Mouse (Mus musculus) left cerebral cortex, postnatal 36 days (tissue): ENCODE measurements around the gene Tex48. TPM values are rescaled to one million over a fixed set of nuclear protein-coding genes. Genes with fewer than 3 reads are reported as not detected.

Experiments used
- DNase-seq, 2 experiments: peaks; one replicate each; pipeline ENCODE4 v3.0.0; 2021 to 2022; ENCODE audit warnings: low spot score in 2 of 2, mixed read lengths in 1 of 2
- intact Hi-C: fragments of 180-260 bp; cut with DNase I; formaldehyde crosslinking; loops from one replicate; pipeline ENCODE4 v1.15.1; 2025
- total RNA-seq, 2 experiments: library from RNA; stranded (reverse); gene quantifications; 2 replicates each; pipeline ENCODE4 v1.2.3; 2021

The Tex48 gene
- total RNA-seq: not detected

DNA sequence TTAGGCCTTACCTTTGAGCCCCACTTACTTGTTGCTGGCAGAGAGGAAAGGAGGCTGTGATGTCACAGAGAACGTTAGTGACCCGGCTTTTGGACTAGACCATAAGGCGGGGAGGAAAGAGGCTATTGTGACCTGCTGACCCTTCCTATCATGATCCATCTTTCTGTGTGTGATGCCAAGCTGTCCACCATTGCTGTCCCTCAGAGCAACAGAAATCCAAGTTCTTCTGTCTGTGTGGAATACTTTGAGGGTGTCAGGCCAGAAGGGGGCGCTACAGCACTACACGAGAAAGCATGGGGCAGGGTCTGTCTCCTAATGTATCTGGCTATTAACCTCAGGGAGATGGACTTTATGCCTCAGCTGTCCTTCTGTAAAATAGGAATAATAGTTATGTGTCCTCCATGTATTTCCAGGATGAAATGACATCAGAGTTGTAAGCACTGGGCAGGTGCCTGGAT lies at the start of gene Tex48:
Tex48 (minus strand) TSS at position 51 of the 458 bp plus-strand sequence.
- DNase-seq: no peak
- intact Hi-C loops: no loop called here

DNA sequence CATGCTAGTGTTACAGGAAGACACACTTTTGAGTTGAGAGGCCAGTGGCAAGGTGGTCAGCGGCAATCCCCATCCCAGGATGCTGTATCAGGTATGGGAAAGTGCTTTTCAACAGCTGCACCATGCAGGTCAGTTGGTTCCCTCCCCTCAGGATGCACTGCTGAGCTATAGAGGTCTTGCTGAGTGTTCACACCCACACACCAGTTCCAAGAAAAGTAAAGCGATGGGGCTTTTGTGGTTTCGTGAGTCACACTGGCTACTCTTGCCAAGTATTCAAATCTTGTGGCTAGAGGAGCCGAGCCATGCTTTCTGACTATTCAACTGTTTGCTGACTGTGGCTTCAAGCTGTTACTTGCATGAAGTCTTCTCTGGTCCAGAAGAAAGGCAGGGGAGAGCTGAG lies 46.0 kb upstream of the Tex48 start:
- intact Hi-C loops: no loop called here
- peak; percentile 48 to 63 for DNase-seq

DNA sequence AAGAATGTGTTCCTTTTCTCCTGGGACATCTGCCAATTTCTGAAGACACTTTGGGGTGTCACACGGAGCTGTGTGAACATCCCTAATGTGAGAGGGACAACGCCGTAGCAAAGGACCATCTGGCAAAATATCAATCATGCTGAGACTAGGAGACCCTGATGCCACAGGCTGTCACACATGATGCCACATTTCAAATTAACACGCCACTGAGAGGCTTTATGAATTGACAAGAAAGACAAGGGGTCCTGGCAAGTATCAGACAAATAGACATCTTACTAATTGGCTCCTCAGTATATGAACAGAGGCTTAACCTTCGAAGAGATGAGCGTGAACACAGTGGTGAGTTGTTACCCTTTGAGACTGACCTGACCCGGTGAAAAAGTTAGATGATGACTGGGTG lies 43.5 kb upstream of the Tex48 start:
- intact Hi-C loops: no loop called here
- DNase-seq: no peak

DNA sequence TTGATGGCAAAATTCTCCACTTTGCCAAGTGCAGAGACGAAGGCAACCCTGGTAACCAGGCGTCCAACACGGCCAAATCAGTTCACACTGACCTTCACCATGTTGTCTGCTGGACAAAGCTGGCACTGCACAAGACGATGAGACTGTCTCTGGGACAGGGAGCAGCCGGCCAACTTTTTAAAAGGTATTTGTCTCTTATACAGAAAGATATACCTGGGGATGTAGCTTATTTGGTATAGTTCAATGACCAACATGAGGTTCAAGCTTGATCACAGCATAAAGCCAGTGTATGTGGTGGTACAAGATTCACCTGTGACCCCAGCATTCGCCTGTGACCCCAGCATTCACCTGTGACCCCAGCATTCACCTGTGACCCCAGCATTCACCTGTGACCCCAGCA lies 41.1 kb upstream of the Tex48 start, which contains the start of gene Gm11214:
Gm11214 (minus strand) TSS at position 101 of the 400 bp plus-strand sequence.
- intact Hi-C loops: no loop called here
- DNase-seq: no peak

DNA sequence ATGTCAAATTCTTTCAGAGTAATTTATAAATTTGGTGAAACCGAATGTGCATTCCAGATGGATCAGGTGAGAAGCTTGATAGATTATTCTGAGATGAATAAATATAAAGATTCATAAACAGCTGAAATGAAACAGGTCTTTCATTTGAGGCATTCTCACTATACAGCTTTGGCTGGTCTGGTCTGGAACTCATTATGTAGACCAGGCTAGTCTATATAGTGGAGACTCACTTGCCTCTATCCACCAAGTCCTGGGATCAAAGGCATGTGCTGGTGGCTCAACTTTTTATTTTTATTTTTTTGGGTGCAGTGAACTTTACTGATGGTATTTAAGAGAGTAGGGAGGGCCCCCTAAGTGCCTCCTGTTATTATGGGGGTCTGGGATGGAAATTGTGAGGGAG lies 39.6 kb upstream of the Tex48 start:
- intact Hi-C loops: no loop called here

DNA sequence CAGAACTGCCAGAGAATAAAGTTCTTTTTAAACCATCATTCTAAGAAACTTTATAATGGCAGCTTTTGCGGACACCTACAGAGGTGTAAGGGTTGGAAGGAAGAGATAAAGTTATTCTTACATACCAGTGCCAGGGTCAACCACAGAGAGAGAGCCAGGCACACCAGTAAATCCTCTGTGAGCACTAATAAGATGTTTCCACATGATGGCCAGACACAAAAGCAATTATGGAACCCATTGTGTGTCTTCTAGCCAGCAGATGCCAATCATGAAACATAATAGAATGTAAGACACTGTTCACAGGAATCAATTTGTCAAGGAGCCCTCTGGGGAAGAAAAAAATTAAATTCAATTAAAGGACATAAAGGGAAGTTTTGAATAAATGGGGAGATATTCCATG lies 39.2 kb upstream of the Tex48 start:
- intact Hi-C loops: no loop called here
- DNase-seq: no peak

More for the DNA sequence above, 39.6 kb upstream of the Tex48 start:
- no peak for DNase-seq

DNA sequence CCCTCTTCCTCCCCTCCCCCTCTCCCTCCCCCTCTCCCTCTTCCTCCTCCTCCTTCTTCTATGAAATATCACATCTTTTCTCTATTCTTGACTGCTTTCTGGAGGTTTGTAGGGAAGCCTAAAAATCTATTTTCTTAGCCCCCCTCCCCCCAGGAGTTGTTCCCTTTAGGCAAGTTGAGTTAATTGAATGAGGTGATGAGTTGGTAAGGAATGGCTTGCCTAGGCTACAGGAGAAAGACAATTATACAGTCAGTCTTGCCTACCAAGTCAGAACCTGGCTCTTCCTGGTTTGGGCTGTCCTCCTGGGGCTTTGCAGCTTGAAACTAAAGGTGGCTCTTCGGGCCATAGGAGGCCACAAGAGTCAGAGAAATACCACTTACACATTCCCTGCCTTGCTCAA lies 37.5 kb upstream of the Tex48 start:
- intact Hi-C loops: no loop called here
- no peak for DNase-seq

DNA sequence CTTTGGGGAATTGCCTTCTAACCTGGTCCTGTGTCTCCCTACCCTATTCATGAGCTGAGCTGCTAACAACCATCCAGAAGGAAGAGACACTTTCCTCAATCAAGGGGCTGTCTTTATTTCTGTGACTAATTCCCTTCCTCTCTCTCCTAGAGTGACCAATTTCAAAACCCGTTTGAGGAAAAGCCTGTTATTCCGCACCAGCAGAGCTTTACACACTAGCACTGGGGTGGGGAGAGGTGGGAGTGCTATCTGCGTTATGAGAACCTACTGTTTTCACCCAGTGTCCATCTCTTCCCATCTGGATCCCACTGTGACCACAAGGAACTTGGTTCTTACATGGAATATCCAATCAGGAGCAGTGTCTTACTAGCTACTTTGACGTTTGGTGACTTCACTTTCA lies 36.9 kb upstream of the Tex48 start:
- intact Hi-C loops: no loop called here
- DNase-seq: no peak

DNA sequence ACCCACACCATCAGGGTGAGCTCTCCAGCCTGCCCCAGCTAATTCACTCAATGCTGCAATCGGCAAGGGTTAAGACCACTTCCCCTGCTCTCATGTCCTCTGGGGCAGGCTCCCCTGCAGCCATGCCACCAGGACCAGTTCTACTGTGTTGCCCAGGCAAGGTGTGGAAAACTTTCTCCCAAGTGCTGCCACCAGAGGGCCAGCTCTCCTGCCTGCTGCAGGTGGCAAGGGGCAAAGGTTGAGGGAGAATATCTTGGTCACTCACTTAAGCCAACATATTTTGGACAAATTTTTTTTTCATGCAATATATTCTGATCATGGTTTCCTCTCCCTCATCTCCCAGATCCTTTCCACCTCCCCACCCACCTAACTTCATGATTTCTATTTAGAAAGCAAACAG lies 32.2 kb upstream of the Tex48 start:
- no peak for DNase-seq
- intact Hi-C loops: no loop called here

DNA sequence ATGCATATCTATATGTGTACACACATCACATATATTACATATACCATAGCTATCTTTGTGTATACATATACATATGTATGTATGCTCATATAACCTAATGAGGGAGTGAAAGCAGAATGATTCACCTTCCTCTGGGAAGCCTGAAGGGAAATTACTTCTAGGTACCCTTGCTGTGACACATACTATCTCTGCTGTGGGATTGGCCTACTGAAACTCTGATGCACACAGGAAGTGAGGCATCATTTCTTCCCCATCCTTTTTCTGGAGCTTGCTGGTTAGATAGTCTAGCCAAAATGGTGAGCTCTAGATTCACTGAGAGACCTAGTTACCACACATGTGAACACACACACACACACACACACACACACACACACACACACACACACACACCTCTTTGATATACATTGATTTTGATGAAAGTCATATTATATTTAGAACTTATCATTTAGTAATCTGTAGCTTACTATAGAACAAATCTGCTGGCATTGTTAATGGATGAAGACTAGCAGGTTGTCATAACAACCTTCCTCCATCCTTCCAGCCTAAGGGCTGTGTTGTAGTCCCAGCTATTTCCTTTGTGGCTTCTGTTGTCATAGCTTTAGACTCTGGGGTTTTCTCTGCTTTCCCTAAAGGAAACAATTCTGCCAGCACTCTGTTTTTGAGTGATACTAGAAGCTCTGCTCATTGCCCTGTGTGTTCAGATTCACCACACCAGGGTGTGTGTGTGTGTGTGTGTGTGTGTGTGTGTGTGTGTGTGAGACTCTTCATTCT lies 21.9 kb upstream of the Tex48 start:
- intact Hi-C loops: no loop called here

DNA sequence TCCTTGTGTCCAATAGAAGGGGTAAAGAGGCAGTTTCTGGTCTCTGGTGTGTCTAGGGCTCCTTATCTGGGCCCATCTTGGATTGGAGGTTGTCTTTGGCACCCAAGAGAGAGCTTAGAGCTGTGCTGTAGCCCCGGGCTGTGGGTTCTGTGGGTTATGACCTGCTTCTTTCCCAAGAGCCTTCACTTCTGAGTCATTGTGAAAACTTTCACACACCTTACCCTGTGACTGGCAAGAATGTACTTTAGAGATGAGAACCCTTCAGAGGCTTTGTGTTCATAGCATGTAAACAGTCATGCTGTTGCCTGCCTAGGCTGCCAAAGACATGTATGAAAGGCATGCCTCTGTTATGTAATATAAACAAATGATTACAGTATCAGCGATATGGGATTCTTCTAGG lies 17.6 kb upstream of the Tex48 start:
- intact Hi-C loops: no loop called here

More for the DNA sequence above, 21.9 kb upstream of the Tex48 start:
- no peak for DNase-seq

DNA sequence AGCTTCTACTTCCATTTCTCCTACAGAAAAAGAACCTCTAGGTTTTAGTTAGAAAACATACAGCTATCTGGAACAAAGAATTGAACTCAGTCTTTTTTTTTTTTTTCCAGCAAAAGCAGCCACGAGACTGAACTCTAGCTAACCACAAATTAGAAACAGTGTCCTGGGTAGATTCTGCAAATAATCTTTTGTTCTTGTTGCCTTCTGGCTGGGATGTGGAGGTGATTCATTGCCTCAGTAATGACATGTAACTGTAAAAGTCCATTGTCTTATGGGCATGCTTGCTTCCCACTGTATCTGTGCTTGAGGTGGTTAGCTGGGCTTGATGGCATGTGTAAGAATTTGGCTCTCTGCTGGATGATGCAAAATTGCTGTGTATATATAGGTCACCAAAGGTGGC lies 16.4 kb upstream of the Tex48 start:
- no peak for DNase-seq
- intact Hi-C loops: no loop called here

More for the DNA sequence above, 17.6 kb upstream of the Tex48 start:
- no peak for DNase-seq

DNA sequence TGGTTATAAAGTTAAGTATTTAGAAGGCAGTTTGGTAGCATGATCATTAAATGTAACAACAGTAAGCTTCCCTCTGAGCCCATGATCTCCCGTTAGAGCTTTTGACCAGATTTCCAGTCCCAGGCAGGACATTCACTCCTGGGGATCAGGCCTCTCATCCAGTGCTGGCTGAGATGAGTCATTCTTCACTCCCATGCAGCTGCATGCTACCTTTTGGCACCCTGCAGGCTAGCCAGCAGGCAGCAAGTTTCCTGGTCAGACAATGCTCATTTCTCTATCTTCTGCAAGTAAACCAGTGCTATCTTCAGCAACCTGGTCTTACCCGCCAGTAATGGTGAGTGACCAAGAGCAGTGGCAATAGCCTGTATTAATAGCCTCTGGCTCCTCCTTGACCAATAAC lies 11.0 kb upstream of the Tex48 start:
- no peak for DNase-seq

DNA sequence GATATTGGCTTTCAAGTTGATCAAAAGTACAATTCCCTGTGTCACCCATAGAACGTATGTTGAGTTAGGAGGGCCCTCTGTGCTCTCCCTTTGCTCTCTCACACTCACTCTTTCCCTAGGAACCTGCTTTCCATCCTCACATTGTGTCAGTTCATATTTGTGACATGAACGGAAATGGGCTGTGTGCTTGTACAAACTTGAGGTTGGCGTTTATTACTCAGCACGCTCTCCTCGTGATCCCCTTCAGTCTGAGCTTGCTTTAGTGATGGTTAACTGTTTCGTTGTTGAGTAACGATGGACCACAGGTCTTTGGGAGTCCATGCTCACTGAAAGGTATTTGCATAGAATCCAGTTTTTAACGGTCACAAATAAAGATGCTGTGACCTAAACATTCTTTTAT lies 4.9 kb upstream of the Tex48 start:
- no peak for DNase-seq
- intact Hi-C loops: no loop called here

More for the DNA sequence above, 11.0 kb upstream of the Tex48 start:
- intact Hi-C loops: no loop called here

DNA sequence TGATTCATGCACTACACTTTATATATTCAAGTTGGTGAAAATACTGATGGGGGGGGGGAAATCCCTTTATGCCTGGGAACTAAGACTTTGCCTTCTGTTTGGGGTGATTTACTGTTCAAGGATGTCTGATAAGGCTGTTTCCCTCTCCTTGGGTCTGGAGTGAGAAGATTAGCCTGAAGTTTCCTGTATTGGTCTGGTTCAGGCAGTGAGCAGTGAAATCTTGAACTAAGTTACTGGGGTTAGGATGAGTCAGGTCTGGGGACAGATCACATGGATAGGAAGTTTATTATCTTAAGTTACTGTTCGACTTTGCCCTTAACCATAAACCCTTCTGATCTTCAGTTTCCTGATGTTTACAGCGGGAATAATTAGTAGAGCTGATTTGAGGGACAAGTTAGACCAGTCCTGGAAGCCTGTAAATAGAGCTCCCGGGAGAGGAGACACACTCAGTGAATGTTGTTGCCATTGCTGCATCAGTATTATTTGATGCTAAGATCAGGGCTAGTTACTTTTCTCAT lies 3.4 kb upstream of the Tex48 start:
- no peak for DNase-seq
- intact Hi-C loops: no loop called here

DNA sequence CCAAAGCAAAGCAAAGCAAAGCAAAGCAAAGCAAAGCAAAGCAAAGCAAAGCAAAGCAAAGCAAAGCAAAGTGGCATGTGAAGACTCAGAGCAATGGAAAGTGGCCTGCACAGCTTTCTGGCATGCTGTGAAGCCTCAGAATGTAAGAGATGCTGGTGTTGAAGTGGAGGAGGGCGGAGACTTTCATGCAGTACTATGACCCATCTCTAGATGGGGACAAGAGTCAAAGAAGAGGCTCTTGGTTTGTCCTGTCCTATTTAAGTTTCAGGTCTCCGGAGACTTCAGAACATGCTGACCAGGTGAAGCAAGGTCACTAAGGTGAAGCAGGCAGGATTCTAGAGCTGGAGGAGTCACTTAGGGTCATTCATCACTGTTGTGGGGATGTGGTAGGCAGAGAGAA lies 367 bp downstream of the Tex48 start:
- DNase-seq: no peak
- intact Hi-C loops: no loop called here

DNA sequence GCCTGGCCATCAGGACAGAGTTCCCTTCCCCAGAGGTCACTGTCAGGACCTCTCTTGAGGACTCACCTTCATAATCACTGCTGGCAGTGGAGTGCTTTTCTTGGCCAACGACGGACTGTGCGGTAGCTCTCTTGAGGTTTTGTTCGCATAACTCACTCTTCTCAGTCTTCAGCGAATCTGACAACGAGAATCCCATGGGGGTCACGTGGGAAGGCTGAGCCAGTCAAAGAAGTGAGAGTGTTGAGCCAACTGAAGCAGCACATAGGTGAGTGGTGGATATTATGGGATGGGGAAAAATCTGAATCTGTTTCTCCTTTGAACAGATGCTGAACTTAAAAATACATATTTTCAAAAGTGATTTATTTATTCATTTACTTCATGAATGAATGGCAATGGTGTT lies 13.8 kb downstream of the Tex48 start:
- intact Hi-C loops: no loop called here

DNA sequence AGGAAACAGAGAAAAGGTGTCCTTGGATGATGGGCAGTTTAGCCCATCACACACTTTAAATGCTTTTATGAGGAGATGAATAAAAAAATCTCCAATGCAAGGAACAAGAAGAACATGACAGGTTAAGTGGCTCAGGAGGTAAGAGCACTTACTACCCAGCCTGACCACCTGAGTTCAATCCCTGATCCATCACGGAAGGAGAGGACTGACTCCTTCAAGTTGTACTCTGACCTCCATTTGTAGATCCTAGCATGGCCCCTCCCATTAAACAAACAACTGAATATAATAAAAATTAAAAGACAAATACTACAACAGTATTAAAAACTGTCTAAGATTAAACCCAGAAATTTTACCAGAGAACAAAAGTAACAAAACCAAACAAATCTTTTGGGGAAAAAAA lies 16.3 kb downstream of the Tex48 start:
- no peak for DNase-seq
- intact Hi-C loops: no loop called here

More for the DNA sequence above, 13.8 kb downstream of the Tex48 start:
- no peak for DNase-seq

DNA sequence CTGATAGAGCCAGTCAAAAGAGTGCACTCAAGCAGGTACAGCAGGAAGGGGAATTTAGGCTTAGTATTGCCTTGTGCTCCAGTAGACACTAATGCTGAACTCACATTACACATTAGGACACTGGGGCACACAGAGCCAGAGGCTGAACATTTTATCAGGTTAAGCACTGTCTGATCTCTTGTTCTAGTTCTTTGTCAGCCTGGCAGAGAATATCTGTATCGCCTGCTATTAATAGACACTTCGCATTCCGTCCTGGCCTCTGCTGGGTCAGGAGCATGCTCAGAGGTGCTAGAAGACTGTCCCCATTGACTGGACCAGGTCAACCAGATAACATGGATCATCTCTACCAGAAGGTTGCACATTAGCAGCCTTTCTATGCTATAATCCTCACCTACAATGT lies 16.7 kb downstream of the Tex48 start:
- intact Hi-C loops: no loop called here
- no peak for DNase-seq

DNA sequence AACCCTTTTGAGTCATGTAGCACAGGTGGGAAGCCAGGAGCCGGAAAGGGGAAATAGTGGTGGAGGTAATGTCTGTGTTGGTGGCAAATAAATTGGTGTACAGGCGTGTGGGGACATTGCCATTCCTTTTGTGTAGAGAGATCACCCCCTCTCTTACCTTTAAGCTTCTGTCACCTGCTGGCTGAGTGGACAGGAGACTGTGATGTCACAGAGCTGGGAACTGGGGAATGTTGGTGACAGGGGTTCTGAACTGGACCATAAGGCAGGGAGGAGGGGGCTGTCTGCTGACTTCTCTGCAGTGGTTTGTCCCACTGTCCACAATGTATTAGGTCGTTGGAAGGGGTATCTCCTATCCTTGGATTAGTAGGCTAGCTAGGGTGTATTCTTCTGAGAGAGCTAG lies 17.3 kb downstream of the Tex48 start, which contains the start of gene Gm11213:
Gm11213 (minus strand) TSS at position 317 of the 400 bp plus-strand sequence.
- no peak for DNase-seq
- intact Hi-C loops: no loop called here

DNA sequence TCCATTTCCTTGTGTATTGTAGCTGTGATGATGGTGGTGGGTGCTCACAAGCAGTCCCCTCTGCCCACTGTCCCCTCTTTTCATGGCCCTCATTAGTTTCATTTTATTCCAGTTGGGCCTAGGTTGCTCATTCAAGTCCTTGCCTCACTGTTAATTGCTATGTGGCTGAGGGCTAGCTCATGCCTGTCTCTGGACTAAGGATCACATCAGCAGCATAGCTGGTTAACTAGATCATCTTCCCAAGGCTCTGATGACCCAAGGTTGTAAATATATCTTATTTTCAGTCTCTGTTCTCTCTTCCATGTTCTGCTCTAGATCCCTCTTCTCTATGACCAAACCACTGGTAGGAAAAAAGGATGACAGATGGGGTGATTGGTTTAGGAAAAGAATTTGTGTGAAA lies 21.0 kb downstream of the Tex48 start:
- intact Hi-C loops: no loop called here
- DNase-seq: no peak
